Comparison of ENCODE assay signal across 12 mouse cellular contexts in the genomic region with DNA sequence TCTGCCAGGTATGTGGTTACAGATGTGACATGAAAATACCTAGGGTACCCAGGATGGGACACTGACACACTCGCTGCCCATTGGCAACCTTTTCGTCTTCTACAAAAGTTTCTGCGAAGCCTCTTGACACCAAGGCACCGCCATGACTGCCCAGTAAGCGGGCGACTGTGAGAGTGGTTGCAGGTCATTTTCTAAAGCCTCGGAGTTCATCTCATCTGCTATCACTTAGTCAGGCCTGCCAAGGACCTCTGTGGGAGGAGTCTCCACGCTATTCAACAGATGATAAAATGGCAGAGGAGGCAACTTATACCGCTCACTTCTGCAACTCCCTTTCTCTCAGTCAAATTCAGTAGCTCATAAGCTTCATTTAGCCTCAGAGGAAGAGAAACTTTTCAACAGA.
DNase-seq lines count a peak whose midpoint lies in the region; ATAC-seq lines count a peak whose summit lies in the region.
"Had no signal": no experiment of that assay in that cellular context is flagged by ENCODE, and none has a peak within 500 bp of the region (broad histone marks: within the 10 kb centered on the region; RNA-seq: fewer than 3 reads in every experiment).

No protein-coding gene starts in this region.

- no peak overlapping the region for H3K9ac ChIP-seq in heart, embryonic 15.5 days
- no peak overlapping the region for H3K9ac ChIP-seq in neural tube, embryonic 12.5 days
- H3K9ac ChIP-seq in neural tube, embryonic 15.5 days (replicated peaks) = no peak overlapping the region
- H3K9ac ChIP-seq in hindbrain, embryonic 14.5 days = no peak overlapping the region
- H3K9ac ChIP-seq: forebrain, embryonic 15.5 days; liver, embryonic 15.5 days had no signal

- H3K27ac ChIP-seq in heart, embryonic 15.5 days = peak overlapping the region; percentile 14; the same call in 1 of the 2 replicates
- no peak overlapping the region for H3K27ac ChIP-seq in neural tube, embryonic 12.5 days
- H3K27ac ChIP-seq in neural tube, embryonic 15.5 days (replicated peaks) = no peak overlapping the region
- no peak overlapping the region for H3K27ac ChIP-seq in hindbrain, embryonic 14.5 days
- H3K27ac ChIP-seq: forebrain, embryonic 15.5 days; liver, embryonic 15.5 days had no signal

- WGBS in heart, embryonic 15.5 days = 75% methylated on average over 9 of the region's 9 CpGs
- whole genome bisulfite sequencing in neural tube, embryonic 12.5 days = 65% methylated on average over 9 of the region's 9 CpGs
- WGBS in neural tube, embryonic 15.5 days = 65% methylated on average over 9 of the region's 9 CpGs
- 65% methylated on average over 9 of the region's 9 CpGs for WGBS in hindbrain, embryonic 14.5 days

- DNase-seq in heart, postnatal 4 days = no peak
- DNase-seq in hindbrain, embryonic 14.5 days (ENCODE audit: low spot score) = no peak
- DNase-seq in right cerebral cortex, postnatal 14 days = no peak
- no peak for DNase-seq in cerebellum, adult 18-20 months
- no peak for DNase-seq in left cerebral cortex, postnatal 25 days (ENCODE audit: low spot score in 2 of 2)
- DNase-seq: cerebellum, adult 9-11 months; kidney, postnatal 10 days had no signal

- no peaks in the 10 kb centered on the region for H3K27me3 ChIP-seq in heart, embryonic 15.5 days
- no peaks in the 10 kb centered on the region for H3K27me3 ChIP-seq in neural tube, embryonic 12.5 days (replicated peaks)
- no peaks in the 10 kb centered on the region for H3K27me3 ChIP-seq in neural tube, embryonic 15.5 days (replicated peaks)
- peaks cover 5% of the 10 kb centered on the region; the same call in 1 of the 2 replicates for H3K27me3 ChIP-seq in hindbrain, embryonic 14.5 days (ENCODE audit: control insufficient read depth, insufficient read depth, low read length)
- H3K27me3 ChIP-seq: forebrain, embryonic 15.5 days; liver, embryonic 15.5 days had no signal

- ATAC-seq in heart, embryonic 15.5 days (replicated peaks; ENCODE audit: insufficient number of reproducible peaks, insufficient read depth, low FRiP score, low read depth) = no peak
- ATAC-seq in neural tube, embryonic 12.5 days (ENCODE audit: low FRiP score, low read depth) = peak; percentile 54; the same call in 1 of the 2 replicates
- no peak for ATAC-seq in neural tube, embryonic 15.5 days (ENCODE audit: low FRiP score)
- ATAC-seq in hindbrain, embryonic 14.5 days (ENCODE audit: low FRiP score) = no peak

- H3K36me3 ChIP-seq in heart, embryonic 15.5 days = no peaks in the 10 kb centered on the region
- H3K36me3 ChIP-seq in neural tube, embryonic 12.5 days = no peaks in the 10 kb centered on the region
- H3K36me3 ChIP-seq in neural tube, embryonic 15.5 days = no peaks in the 10 kb centered on the region
- H3K36me3 ChIP-seq in hindbrain, embryonic 14.5 days (replicated peaks; ENCODE audit: control insufficient read depth, insufficient read depth) = no peaks in the 10 kb centered on the region
- H3K36me3 ChIP-seq: forebrain, embryonic 15.5 days; liver, embryonic 15.5 days had no signal

- no peaks in the 10 kb centered on the region for H3K9me3 ChIP-seq in heart, embryonic 15.5 days (replicated peaks)
- no peaks in the 10 kb centered on the region for H3K9me3 ChIP-seq in neural tube, embryonic 12.5 days
- no peaks in the 10 kb centered on the region for H3K9me3 ChIP-seq in neural tube, embryonic 15.5 days (replicated peaks)
- no peaks in the 10 kb centered on the region for H3K9me3 ChIP-seq in hindbrain, embryonic 14.5 days (ENCODE audit: control insufficient read depth, low read length)
- H3K9me3 ChIP-seq: forebrain, embryonic 15.5 days; liver, embryonic 15.5 days had no signal

- intact Hi-C loops in left cerebral cortex, postnatal 25 days (cut with DNase I) = no loop called here

- H3K4me3 ChIP-seq in heart, embryonic 15.5 days = no peak overlapping the region
- H3K4me3 ChIP-seq in neural tube, embryonic 12.5 days = no peak overlapping the region
- no peak overlapping the region for H3K4me3 ChIP-seq in neural tube, embryonic 15.5 days (replicated peaks)
- no peak overlapping the region for H3K4me3 ChIP-seq in hindbrain, embryonic 14.5 days (replicated peaks; ENCODE audit: low read length)
- H3K4me3 ChIP-seq: forebrain, embryonic 15.5 days; liver, embryonic 15.5 days had no signal

- no peak overlapping the region for H3K4me2 ChIP-seq in heart, embryonic 15.5 days
- peak overlapping the region; percentile 23; the same call in 1 of the 2 replicates for H3K4me2 ChIP-seq in neural tube, embryonic 12.5 days (replicated peaks)
- no peak overlapping the region for H3K4me2 ChIP-seq in neural tube, embryonic 15.5 days
- 0 out of 2 replicates have a peak overlapping the region, but pooled peaks have one; percentile 17 for H3K4me2 ChIP-seq in hindbrain, embryonic 14.5 days (replicated peaks)
- H3K4me2 ChIP-seq: forebrain, embryonic 15.5 days; liver, embryonic 15.5 days had no signal

- peaks cover 24% of the 10 kb centered on the region for H3K4me1 ChIP-seq in heart, embryonic 15.5 days (replicated peaks)
- peaks cover 12% of the 10 kb centered on the region; the same call in 1 of the 2 replicates for H3K4me1 ChIP-seq in neural tube, embryonic 12.5 days
- peaks cover 9% of the 10 kb centered on the region; the same call in 1 of the 2 replicates for H3K4me1 ChIP-seq in neural tube, embryonic 15.5 days
- 0 out of 2 replicates have a peak, but pooled peaks cover 7% of the 10 kb centered on the region for H3K4me1 ChIP-seq in hindbrain, embryonic 14.5 days (replicated peaks; ENCODE audit: control insufficient read depth, insufficient read depth, low read length)
- H3K4me1 ChIP-seq: liver, embryonic 15.5 days had no signal

Comparison
In these comparisons a context has a peak if more than half of its experiments do, and no peak if none do; other contexts are left out.
1. H3K4me2 ChIP-seq: peak in neural tube, embryonic 12.5 days (single experiment) and hindbrain, embryonic 14.5 days (single experiment); none in heart, embryonic 15.5 days (single experiment) and neural tube, embryonic 15.5 days (single experiment).